Mouse (Mus musculus) small intestine, adult 10 weeks (tissue): ENCODE data around the gene Gm14325. TPM values are rescaled to one million over a fixed set of nuclear protein-coding genes. Genes with fewer than 3 reads are reported as not detected.

Source experiments
- polyA plus RNA-seq: library from polyadenylated mRNA; stranded (reverse); fragments of 350-450 nt; fragmentation: Illumina TruSeq; extraction: RNeasy Lipid Tissue Mini Kit (QIAGEN cat#74804); gene quantifications from one replicate; pipeline ENCODE4 v1.2.3, GENCODE M21; 2014; ENCODE audit warnings: low replicate concordance

Gene Gm14325
- 74.0 TPM for polyA plus RNA-seq

GRCm38 (mm10) chr2:177839901-177840663 lies at the start of gene Gm14325:
Gene Gm14325, minus strand, starts transcription at chr2:177840336.

Other genes starting within 250 kb of the Gm14325 start
- gene Gm14322, start 81.0 kb downstream of the Gm14325 start, polyA plus RNA-seq, result 9.7 TPM
- gene Gm14327, start 56.8 kb upstream of the Gm14325 start, polyA plus RNA-seq, result 3.5 TPM
- gene Zfp972, start 85.3 kb upstream of the Gm14325 start, polyA plus RNA-seq, result 15.5 TPM
- gene Gm14326, start 117.0 kb upstream of the Gm14325 start, polyA plus RNA-seq, result 51.8 TPM
- gene Zfp971, start 182.9 kb upstream of the Gm14325 start, polyA plus RNA-seq, result 63.8 TPM
- 31.7 TPM for gene Zfp931, start 238.1 kb upstream of the Gm14325 start, polyA plus RNA-seq